Mouse (Mus musculus) v-Abl transformed pro-B cells (cell line): ENCODE results near the gene Rps6kb1.
"Not testable (repeated sequence)": the region's sequence is repeated elsewhere in the genome, so short reads cannot be mapped to it uniquely, and the experiment has no call there.

ENCODE experiments used
- in situ Hi-C, 2 experiments: fragments of 400-800 bp; cut with MboI; formaldehyde crosslinking; loops; one replicate each; pipeline ENCODE4 v1.15.1; 2025; ENCODE audit not compliant: unreplicated experiment in 2 of 2

The Rps6kb1 gene

DNA sequence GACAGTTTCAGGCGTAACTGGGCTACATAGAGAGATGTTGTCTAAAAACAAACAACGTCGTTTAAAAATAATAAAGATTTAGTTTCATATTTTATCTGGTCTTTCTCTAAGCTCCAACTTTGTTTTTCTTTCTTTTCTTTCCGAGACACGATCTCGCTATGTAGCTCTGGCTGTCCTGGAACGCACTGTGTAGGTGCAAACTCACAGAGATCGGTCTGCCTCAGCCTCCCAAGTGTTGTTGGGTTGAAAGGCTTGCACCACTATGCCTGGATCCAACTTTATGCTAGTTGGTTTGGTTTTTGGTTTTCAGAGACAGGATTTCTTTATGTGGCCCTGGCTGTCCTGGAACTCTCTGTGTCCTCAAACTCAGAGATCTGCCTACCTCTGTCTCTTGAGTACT, 951 bp upstream of the Rps6kb1 start:
- in situ Hi-C loops, result no loop called here

GRCm38 (mm10) chr11:86543960-86544638, 506 bp downstream of the Rps6kb1 start:
- in situ Hi-C loops, result no loop called here

DNA sequence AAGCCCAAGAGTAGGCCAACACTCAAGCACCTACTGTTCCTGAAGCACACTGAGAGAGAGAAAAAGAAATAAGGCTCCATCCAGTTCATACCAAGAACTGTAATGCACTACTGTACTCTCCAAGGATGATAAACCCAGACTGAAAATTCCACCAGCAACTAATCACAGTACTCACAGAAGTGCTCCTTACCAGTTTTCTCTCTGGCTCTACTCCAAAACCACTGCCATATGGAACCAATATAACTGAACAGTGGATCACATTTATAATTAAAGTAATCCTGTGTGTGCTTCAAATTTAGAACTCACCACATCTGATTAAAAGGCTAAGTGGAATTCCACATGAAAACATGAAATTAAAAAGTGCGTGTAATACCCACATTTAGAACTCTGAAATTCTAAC, 1.8 kb downstream of the Rps6kb1 start:
- in situ Hi-C loops, result no loop called here

GRCm38 (mm10) chr11:86540476-86540845, 4.1 kb downstream of the Rps6kb1 start:
- in situ Hi-C loops, result no loop called here

GRCm38 (mm10) chr11:86539716-86540475, 4.7 kb downstream of the Rps6kb1 start:
- in situ Hi-C loops, result no loop called here

DNA sequence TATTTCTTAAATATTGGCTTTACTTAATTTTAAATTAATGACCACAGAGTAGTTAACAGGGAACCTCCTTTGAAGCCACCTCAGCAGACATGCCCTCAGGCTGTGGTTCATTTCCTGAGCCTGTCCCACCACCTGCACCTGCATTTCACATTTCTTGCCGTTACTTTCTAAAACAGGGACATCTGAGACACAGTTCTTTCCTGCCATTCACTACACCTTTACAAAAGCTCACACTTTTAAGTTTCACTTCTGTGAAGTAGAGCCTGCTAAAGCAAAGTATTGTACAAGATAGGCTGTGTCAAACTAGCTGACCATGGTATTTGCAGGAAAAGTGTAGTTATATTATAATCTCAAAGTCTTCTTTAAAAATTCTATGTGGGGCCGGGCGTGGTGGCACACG, 5.8 kb downstream of the Rps6kb1 start:
- in situ Hi-C loops, result no loop called here

- in situ Hi-C loops, result no loop called here
Observed at GRCm38 (mm10) chr11:86534201-86534910, 10.2 kb downstream of the Rps6kb1 start.

DNA sequence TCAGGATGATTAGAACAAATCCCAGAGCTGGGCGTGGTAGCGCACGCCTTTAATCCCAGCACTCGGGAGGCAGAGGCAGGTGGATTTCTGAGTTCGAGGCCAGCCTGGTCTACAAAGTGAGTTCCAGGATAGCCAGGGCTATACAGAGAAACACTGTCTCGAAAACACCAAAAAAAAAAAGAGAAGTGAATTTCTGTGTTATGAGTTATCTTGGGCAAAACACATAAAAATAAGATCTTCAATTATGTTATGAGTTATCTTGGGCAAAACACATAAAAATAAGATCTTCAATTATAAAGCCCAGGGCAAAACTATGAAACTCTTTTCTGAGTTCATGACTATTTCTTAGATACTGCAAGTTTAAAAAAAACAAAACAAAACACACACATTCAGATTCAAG, 11.3 kb downstream of the Rps6kb1 start:
- in situ Hi-C loops, result not testable (repeated sequence)

GRCm38 (mm10) chr11:86532834-86533233, 11.8 kb downstream of the Rps6kb1 start:
- in situ Hi-C loops, result no loop called here

DNA sequence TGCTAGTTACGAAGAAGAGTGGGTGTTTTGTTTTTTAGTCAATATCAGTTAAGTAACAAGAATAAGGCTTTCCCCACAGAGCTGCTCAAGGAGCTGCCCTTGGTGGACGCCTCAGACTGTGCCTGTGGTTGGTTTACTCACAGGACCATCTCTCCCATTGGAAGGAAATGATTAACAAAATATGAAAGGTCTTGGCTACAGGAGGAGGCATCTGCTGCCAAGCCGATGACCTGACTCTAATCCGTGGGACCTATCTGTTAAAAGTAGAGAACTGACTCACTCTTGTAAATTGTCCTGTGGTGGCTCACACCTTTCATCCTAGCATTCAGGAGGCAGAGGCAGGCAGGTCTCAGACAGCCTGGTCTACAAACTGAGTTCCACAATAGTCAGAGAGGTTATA, 17.1 kb downstream of the Rps6kb1 start:
- in situ Hi-C loops, result no loop called here

- in situ Hi-C loops, result loop anchor here in 1 of 2 experiments (25.0 kb wide), 1 partner anchor 1332 kb away; no protein-coding TSS in a partner anchor
Observed at GRCm38 (mm10) chr11:86519751-86520150, 24.9 kb downstream of the Rps6kb1 start.

DNA sequence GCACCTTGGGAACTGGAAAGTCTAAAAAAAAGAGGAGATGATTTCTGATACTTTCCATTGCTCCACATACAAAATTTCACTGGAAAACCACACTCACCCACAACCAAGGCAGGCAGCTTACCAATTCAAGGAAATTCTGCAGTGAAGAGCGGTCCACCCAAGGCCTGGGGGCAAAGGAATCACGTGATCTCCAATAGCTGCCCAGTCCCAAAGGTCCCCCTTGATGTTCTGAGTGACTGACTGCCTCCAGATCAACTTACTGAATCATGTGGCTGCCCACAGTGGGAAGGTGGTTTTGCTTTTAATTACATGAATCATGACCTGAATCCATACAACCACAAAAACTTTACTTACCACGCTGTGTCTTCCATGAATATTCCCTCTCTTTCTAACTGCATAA, 27.4 kb downstream of the Rps6kb1 start:
- in situ Hi-C loops, result loop anchor here in 1 of 2 experiments (25.0 kb wide), 1 partner anchor 1330 kb away; no protein-coding TSS in a partner anchor

DNA sequence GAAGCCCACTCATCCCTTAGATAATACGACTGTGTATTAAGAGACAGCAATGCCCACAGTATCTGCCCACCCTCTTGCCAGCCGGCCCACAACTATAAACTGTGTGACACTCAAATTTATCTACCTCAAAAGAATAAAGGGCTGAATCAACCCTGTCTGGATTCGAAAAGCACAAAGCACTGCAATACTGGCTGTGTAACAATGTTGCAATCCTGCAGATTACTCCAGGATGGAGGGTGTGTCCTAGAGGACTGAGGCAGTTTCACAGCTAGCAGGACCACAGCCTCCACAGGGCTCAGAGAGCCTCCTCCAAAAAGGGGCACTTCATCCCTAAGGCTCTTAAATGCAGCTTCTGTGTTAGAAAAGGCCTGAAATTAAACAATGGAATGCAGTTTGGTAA, 28.0 kb downstream of the Rps6kb1 start:
- in situ Hi-C loops, result loop anchor here in 1 of 2 experiments (25.0 kb wide), 1 partner anchor 1329 kb away; no protein-coding TSS in a partner anchor

- in situ Hi-C loops, result loop anchor here in 1 of 2 experiments (25.0 kb wide), 1 partner anchor 1321 kb away; no protein-coding TSS in a partner anchor
Observed at GRCm38 (mm10) chr11:86507991-86508390, 36.6 kb downstream of the Rps6kb1 start.

DNA sequence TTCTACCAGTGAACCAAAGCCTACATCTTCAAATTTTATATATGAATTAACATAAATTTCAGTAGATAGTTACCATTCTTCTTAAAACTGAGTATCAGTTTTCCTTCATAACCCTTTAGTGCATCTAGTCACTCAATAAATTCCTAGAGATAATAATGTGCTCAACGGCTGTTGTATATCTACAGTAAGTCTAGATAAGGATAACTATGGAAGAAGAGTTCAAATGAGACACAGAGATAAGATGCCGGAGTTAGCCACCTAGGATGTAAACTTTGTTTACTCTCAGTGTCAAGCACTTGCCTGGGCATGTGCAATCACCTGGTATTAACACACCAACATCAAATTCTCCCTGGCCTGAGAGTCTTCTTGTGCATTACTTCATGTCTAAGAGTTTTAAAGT, 37.3 kb downstream of the Rps6kb1 start:
- in situ Hi-C loops, result loop anchor here in 1 of 2 experiments (25.0 kb wide), 1 partner anchor 1320 kb away; no protein-coding TSS in a partner anchor

- in situ Hi-C loops, result loop anchor here in 1 of 2 experiments (25.0 kb wide), 1 partner anchor 1316 kb away; no protein-coding TSS in a partner anchor
Observed at GRCm38 (mm10) chr11:86503121-86503520, 41.5 kb downstream of the Rps6kb1 start.

DNA sequence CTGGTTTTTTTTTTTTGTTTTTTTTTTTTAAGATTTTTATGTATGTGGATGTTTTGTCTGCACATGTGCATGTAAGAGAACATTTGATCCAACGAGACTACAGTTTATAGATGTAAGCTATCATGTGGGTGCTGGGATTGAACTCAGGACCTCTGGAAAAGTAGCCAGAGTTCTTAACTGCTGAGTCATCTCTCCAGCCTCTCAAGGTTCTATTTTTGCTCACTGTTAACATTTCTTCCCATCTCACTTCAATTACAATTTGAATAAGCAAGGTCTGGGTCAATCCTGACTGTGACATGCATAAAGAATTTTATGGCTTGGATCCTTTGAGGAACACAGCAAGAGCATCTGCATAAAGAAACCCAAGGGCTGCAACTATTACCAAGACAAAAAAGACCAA, 43.8 kb downstream of the Rps6kb1 start:
- in situ Hi-C loops, result loop anchor here in 1 of 2 experiments (25.0 kb wide), 1 partner anchor 1313 kb away; no protein-coding TSS in a partner anchor

DNA sequence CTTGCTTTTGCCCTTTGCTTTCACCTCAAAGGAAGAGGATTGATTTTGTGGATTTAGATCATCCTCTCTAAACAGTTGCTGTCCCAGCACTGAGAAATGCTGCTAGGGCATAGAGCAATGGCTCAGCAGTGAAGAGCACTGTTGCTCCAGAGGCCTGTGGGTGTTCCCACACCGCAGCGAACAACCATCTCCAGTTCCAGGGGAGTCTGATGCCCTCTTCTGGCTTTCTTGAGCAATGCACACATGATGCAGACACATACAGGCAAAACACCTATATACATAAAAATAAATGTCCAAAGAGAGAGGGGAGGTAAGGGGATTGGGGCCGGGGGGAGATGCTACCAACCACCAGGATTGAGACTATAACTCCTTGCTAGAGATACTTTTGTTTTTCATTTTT, 46.7 kb downstream of the Rps6kb1 start:
- in situ Hi-C loops, result no loop called here

GRCm38 (mm10) chr11:86497356-86497755, 47.2 kb downstream of the Rps6kb1 start:
- in situ Hi-C loops, result no loop called here

- in situ Hi-C loops, result no loop called here
Observed at GRCm38 (mm10) chr11:86490782-86491181, 53.8 kb downstream of the Rps6kb1 start.
